Mouse (Mus musculus) gastrocnemius, adult 18-20 months (tissue): ENCODE measurements at regions not wholly inside any gene's neighbourhood (a gene's known extent, or its start where the extent isn't known, plus 50 kb on each side); places are given as distances from the start of the nearest gene placed in this dataset.

ENCODE experiments used
- DNase-seq: peaks from one replicate; pipeline ENCODE4 v3.0.0; 2021; ENCODE audit warnings: low spot score

GRCm38 (mm10) chr13:37693617-37694016 is 84.6 kb upstream of the Rreb1 start:
- no peak for DNase-seq

- no peak for DNase-seq
Observed at GRCm38 (mm10) chr13:37704475-37704874, 73.7 kb upstream of the Rreb1 start.

GRCm38 (mm10) chr13:37705482-37705881 is 72.7 kb upstream of the Rreb1 start:
- DNase-seq, result no peak

DNA sequence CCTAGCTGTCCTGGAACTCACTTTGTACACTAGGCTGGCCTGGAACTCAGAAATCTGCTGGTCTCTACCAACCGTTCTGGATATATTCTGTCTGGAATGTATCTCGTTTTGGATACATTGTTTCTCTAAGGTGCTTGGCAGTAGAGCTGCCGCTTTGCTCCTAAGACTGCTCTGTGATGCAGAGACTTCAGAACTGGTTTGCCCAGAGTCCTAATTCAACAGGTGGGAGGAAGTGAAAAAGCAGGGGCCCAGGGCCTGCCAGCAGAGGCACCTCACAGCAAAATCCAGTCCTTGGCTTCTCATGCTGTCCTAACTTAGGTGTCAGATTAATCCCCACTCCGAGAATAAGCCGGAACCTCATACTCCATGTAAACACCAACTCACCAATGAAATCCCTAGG is 67.3 kb upstream of the Rreb1 start:
- DNase-seq, result no peak

- DNase-seq, result no peak
Observed at GRCm38 (mm10) chr13:37712908-37713496, 65.2 kb upstream of the Rreb1 start.

DNA sequence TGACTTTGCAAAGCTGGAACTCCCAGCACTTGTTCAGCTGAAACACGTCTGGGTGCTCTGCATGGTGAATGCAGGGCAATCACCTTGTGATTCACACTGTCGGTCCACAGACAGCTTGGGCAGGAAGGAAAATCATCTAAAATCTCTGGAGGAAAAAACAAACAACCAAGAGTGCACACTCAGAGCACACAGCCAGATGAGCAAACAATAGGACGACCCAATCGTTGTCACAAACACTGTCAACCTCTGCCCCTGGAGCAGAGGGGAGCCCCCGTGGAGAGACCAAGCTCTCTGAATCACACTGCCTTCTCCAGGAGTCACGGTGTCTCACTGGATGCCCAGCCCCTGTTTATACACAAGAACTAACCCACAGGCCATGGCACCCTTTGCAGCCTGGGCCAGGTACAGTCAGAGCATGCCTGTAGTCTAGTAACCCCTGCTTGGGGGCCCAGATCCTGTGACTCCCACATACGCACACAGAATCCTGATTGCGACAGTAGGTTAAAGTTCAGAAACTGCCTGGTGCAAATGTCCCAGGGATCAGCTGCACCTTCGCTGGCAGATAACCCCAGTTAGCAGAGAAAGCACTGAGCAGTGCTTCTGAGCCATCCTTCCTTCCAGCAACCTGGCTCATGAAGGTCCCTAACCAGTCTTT is 63.0 kb upstream of the Rreb1 start:
- no peak for DNase-seq

- no peak for DNase-seq
Observed at GRCm38 (mm10) chr13:37715770-37716693, 62.2 kb upstream of the Rreb1 start.

DNA sequence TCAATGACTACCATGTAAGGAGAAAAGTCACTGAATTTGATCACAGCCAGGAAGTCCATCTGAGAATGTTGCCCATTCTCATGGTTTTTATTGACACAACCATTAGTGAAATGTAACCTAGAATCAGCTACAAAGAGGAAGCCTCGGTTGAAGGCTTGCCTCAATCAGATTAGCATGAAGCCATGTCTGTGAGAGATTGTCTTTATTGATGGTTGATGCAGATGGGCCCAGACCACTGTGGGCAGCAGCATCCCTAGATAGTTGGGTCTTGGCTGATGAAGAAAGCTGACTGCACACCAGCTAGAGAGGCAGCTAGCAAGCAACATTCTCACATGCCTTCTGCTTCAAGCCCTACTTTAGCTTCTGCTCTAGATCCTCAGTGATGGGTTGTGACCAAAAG is 60.4 kb upstream of the Rreb1 start:
- no peak for DNase-seq

- DNase-seq, result no peak
Observed at GRCm38 (mm10) chr13:37718364-37718763, 59.8 kb upstream of the Rreb1 start.
